Mouse (Mus musculus) T-helper 2 cell (primary cell): ENCODE results near the gene 4930447C04Rik.

ENCODE experiments used
- in situ Hi-C: fragments of 300-600 bp; cut with MboI, MseI; formaldehyde crosslinking; loops from one replicate; pipeline ENCODE4 v1.15.1; 2025; ENCODE audit warnings: high pct_unique_total_duplicates

Gene 4930447C04Rik

DNA sequence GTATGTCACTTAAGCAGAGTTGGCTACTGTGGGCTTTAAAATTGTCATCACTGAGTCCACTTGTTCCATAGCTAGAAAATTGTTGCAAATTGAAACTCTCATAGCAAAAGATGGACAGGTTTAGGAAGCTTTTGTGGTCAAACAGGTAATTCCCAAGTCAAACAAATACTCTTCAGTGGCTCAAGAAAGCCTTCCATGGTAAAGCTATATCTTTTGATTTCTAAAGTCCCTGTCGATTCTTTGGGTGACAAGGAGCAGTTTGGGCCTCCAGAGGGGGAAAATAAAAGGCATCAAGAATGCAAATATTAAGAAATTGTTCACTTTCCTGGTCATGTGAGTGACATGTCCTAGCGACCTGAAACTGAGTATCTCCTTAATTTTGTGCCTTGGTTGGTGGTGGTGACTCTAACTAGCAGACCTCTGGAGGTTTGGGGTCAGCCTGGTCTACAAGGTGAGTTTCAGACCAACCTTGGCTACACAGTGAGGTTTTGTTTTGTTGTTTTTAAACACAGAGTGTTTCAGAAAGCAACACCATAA is 3.1 kb upstream of the 4930447C04Rik start:
- in situ Hi-C loops: no loop called here

- in situ Hi-C loops: no loop called here
These were observed 1.6 kb upstream of the 4930447C04Rik start for GRCm38 (mm10) chr12:72942171-72942570.

GRCm38 (mm10) chr12:72941398-72942051 is 951 bp upstream of the 4930447C04Rik start:
- in situ Hi-C loops: no loop called here

DNA sequence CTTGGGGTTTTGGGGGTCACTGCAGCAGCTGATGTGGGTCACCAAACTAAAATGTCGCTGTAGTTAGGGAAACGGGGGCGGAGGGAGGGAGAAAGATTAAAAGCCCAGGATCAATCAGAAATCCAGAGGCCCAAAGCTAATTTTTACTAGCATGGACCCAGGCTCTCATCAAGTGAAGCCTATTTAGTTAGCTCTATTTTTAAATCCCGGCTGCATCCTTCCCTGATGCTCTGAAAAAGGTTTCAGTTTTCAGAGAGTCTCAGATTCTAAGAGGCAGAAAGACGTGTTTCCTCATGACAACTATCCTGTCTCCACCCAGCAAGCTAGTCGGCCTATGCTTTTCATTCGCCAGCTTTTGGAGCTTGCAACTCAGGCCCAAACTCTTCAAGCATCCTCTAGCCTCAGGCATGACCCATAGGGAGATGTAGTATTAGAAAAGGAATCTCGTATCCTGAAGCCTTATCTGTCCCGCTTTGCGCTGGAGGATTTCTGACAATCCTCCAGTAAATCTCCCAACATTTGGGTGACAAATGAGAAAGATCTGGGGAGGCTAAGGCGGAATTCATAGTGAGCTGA is 336 bp upstream of the 4930447C04Rik start:
- in situ Hi-C loops: no loop called here

- in situ Hi-C loops: no loop called here
These were observed 958 bp downstream of the 4930447C04Rik start, which contains the start of gene Six6 for GRCm38 (mm10) chr12:72939616-72940015. TSS of gene Six6 (plus strand) at chr12:72939892.

- in situ Hi-C loops: no loop called here
These were observed 1.7 kb downstream of the 4930447C04Rik start for GRCm38 (mm10) chr12:72938600-72939490.

DNA sequence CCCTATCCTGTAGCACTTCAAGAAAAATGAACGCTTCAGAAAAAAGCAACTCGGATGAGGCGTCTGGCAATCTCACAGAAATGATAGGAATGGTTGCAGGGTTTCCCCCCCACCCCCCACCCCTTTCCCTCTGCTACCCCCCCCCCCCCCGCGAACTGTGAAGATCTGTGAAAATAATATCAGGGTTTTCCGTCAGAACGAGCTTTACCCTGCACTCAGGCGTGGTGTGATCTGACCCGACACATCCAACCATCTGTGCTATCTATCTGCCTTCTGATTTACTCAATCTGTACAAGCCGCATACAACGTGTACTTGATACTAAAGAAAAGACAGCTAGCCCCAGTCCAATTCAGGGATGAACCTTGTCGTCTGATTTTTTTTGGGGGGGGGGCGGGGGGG is 2.4 kb downstream of the 4930447C04Rik start:
- in situ Hi-C loops: no loop called here

DNA sequence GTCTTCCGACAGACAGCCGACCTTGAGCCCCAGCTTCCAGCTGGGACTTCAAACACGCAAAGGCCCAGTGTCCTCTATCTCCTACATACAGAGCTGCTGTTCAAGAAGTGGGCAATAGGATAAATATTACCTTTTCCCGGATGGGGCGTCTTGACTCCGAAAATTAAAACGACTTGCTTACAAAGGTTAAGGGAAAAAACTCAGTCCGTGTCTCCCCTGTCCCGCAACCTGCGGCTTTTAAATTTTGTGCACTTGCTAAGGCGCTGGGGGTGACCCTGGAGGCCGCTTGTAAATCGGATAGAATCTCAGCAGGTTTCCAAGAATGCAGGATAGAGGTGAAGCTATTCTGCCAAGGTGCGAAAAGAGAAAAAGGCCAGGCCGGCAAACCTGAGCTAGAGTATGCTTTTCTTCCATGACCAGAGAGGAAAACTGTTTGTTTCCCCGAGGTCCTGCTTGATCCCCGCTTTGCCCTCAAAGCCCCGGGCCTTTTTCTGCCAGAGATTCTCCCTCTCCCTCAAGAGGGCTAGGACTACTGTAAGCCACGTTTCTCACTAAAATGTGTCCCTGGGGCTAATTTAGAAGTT is 2.9 kb downstream of the 4930447C04Rik start:
- in situ Hi-C loops: no loop called here

DNA sequence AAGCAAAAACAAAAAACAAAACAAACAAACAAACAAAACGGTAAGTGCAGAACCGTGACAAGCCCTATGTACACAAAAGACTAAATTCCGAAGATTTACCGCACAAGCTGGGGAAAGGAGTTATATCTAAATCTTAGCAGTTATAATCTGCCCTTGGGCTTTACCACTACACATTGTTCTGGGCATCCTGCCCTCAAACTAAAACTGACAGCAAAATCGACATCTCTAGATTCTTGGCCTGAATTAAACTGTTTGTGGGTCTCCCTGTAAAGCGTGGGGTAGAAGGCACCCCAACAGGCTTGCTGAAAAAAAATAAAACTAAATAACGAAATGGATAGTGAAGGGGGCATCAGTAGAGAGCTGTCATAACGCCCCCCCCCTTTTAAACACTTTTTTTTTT is 3.8 kb downstream of the 4930447C04Rik start:
- in situ Hi-C loops: no loop called here

- in situ Hi-C loops: no loop called here
These were observed 23.2 kb downstream of the 4930447C04Rik start for GRCm38 (mm10) chr12:72917159-72917993.

DNA sequence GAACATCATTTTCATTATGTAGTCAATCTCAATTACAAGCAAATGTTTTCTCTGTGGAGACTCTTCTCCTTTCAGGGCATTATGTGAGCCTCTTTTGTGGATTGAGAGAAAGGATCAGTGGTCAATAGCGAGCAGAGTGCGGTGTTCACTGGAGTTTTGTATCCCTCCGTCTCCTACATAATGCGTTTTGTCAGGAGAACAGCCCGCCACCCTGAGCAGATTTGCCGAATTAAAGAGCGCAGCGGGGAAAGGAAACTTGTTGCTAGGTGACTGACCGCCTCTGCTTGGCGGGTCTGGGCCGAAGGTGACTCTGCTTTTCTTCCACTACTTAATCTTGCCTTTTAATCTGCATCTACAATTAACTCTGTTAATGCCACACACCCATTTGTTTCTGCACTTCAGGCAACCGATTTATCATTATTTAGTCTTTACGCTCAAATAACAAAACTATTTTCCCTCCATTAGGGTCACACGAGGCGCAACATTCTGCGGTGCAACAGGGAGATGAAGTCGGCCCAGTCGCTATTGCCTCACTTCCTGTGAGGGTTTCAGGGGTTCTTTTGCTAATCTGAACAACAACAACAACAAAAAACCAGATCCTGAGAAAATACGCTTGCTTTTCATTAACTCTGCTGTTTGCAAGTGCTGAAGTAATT is 86.1 kb downstream of the 4930447C04Rik start:
- in situ Hi-C loops: no loop called here

DNA sequence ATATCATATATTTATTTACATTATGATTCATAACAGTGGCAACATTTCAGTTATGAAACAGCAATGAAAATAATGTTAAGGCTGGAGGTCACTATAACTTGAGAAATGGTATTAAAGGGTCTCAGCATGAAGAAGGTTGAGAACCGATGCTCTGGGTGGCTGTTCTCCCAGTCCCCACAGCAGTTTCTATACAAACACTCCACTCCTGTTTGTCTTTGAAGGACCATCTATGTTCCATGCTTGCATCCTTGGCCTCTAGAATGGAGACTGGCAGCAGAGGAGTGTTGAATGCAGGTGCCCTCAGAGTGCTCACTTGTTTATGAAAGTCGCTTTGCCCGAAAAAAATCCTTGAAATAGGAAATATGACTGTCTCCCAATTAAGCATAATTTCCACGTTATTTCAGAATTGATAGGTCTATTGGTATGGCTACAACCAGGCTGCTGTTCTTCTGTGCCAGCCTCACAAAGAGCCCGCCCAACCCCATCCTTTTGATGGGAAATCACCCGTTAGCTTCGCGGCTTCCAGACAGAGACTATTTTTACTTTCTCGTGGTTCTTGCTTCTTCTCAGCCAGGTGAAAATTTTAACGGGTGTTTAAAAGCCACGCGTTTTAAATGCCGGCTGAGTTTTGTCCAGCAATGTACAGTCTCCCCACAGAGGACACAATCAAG is 87.0 kb downstream of the 4930447C04Rik start:
- in situ Hi-C loops: no loop called here

GRCm38 (mm10) chr12:72852264-72852663 is 88.3 kb downstream of the 4930447C04Rik start:
- in situ Hi-C loops: no loop called here

DNA sequence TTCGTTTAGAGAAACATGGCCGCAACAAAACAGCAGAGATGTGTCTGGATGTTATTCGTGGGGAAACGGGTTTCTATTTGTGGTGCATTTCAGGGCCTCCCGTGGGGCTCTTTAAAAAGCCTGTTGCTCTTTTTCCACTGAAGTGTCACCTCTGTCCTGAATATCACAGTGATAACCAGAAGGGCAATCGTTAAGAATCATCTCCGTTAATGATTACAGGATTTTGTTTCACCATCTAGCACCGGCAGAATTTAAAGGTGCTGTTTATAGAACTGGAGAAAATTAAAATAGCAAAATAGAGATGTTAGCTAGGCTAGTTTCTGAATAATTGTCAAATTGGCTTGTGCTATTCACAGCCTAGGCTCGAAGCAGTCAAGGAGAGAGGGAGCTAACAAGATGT is 90.4 kb downstream of the 4930447C04Rik start:
- in situ Hi-C loops: no loop called here

GRCm38 (mm10) chr12:72847725-72848124 is 92.8 kb downstream of the 4930447C04Rik start:
- in situ Hi-C loops: no loop called here

DNA sequence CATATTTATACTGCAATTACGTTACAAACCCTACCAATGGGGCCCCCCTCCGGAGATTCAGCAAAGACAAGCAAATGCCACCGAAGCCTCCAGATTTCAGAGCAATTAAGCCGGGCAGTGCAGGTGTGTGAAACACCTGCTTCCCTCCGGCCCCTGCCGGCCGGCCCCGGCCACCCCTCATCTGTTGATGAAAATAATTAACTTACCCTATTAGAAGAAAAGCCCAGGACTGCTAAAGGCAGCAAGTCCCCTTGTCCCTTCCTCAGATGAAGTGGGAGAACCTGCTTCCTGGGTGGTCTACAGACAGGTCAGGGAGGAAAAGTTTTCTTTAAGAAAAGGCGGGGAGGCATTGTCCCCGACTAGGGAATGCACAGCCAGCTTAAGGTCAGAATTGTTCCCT is 94.6 kb downstream of the 4930447C04Rik start:
- in situ Hi-C loops: no loop called here

GRCm38 (mm10) chr12:72843973-72844620 is 96.5 kb downstream of the 4930447C04Rik start:
- in situ Hi-C loops: no loop called here

DNA sequence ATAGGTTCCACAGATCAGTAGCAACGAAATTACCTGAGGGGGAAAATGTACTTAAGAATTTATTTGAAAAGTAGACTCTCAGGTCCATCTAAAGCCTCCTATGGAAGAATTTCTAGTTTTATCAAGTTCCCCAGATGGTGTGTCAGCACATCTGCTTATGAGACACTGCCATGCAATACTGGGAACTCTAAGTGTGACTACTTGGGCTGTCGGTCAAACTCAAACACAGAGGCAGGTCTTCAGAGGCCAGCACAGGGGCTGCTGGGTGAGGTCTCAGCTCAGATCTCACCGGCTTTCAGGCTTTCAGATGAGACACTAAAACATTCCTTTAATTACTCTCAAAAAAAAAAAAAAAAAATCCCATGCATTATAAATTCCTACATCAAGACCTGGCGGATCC is 97.0 kb downstream of the 4930447C04Rik start:
- in situ Hi-C loops: no loop called here

- in situ Hi-C loops: no loop called here
These were observed 97.4 kb downstream of the 4930447C04Rik start for GRCm38 (mm10) chr12:72843135-72843534.
